Mouse (Mus musculus) lung, adult 2 months (tissue): ENCODE measurements around the gene 4933424G06Rik.

Source experiments
- CTCF ChIP-seq: fragments of 200-500 bp; IDR thresholded peaks from 2 replicates; pipeline ENCODE4 v1.5.1; 2011; ENCODE audit warnings: mild to moderate bottlenecking, low read length, control low read depth; ENCODE audit not compliant: insufficient read depth
- POLR2A ChIP-seq: fragments of 200-500 bp; IDR thresholded peaks from 2 replicates; pipeline ENCODE4 v1.6.1; 2011; ENCODE audit warnings: low read depth, mild to moderate bottlenecking, control low read depth, low read length, borderline replicate concordance; ENCODE audit errors: extremely low read depth

- TF ChIP-seq CTCF (no peak), POLR2A (no peak)
These were observed 13.5 kb downstream of the 4933424G06Rik start for GRCm38 (mm10) chr1:36723146-36724056.
